Mouse (Mus musculus): Measurements from ENCODE around the gene Arid1b. TPM values are rescaled to one million over a fixed set of nuclear protein-coding genes. Genes with fewer than 3 reads are reported as not detected.

Gene Arid1b
- polyA plus RNA-seq, 1 experiment from 2014 or later = 8.7 TPM

- 92% methylated on average over 10 of the region's 10 CpGs for WGBS
- Histone ChIP-seq H3K4me3 (no peak overlapping the region), H3K27me3 (replicated peaks) (no peaks in the 10 kb centered on the region), H3K4me2 (no peak overlapping the region), H3K9me3 (replicated peaks) (no peaks in the 10 kb centered on the region), H3K36me3 (peaks cover 7% of the 10 kb centered on the region; the same call in 1 of the 2 replicates), H3K9ac (no peak overlapping the region), H3K4me1 (replicated peaks) (peaks cover 14% of the 10 kb centered on the region), H3K27ac (ENCODE audit: poor library complexity, severe bottlenecking) (no peak overlapping the region)
- no peak for ATAC-seq (ENCODE audit: insufficient number of reproducible peaks, low FRiP score)
Measured at GRCm38 (mm10) chr17:5297984-5298383, 303.9 kb downstream of the Arid1b start.

- no peak for ATAC-seq (ENCODE audit: insufficient number of reproducible peaks, low FRiP score)
- no peak overlapping the region for H3K27ac ChIP-seq (ENCODE audit: poor library complexity, severe bottlenecking)
Measured at GRCm38 (mm10) chr17:5298891-5299559, 304.9 kb downstream of the Arid1b start.

GRCm38 (mm10) chr17:5302971-5303746 is 309.0 kb downstream of the Arid1b start:
- Histone ChIP-seq H3K27ac (ENCODE audit: poor library complexity, severe bottlenecking) (no peak overlapping the region), H3K4me3 (no peak overlapping the region), H3K9ac (no peak overlapping the region), H3K4me2 (no peak overlapping the region), H3K9me3 (replicated peaks) (no peaks in the 10 kb centered on the region), H3K27me3 (replicated peaks) (no peaks in the 10 kb centered on the region), H3K36me3 (peaks cover 12% of the 10 kb centered on the region; the same call in 1 of the 2 replicates), H3K4me1 (replicated peaks) (peaks cover 7% of the 10 kb centered on the region)
- 67% methylated on average over 11 of the region's 11 CpGs for WGBS
- no peak for ATAC-seq (ENCODE audit: insufficient number of reproducible peaks, low FRiP score)

More at GRCm38 (mm10) chr17:5298891-5299559, 304.9 kb downstream of the Arid1b start:
- H3K9ac ChIP-seq = no peak overlapping the region
- H3K4me3 ChIP-seq = no peak overlapping the region
- H3K27me3 ChIP-seq (replicated peaks) = no peaks in the 10 kb centered on the region
- no peak overlapping the region for H3K4me2 ChIP-seq
- 76% methylated on average over 5 of the region's 5 CpGs for WGBS
- peaks cover 7% of the 10 kb centered on the region; the same call in 1 of the 2 replicates for H3K36me3 ChIP-seq
- peaks cover 14% of the 10 kb centered on the region for H3K4me1 ChIP-seq (replicated peaks)
- no peaks in the 10 kb centered on the region for H3K9me3 ChIP-seq (replicated peaks)

GRCm38 (mm10) chr17:5305783-5306477 is 311.8 kb downstream of the Arid1b start:
- no peak overlapping the region for H3K4me2 ChIP-seq
- peaks cover 18% of the 10 kb centered on the region; the same call in 1 of the 2 replicates for H3K36me3 ChIP-seq
- 84% methylated on average over 10 of the region's 10 CpGs for WGBS
- H3K9me3 ChIP-seq (replicated peaks) = no peaks in the 10 kb centered on the region
- peaks cover 10% of the 10 kb centered on the region for H3K4me1 ChIP-seq (replicated peaks)
- H3K4me3 ChIP-seq = no peak overlapping the region
- H3K9ac ChIP-seq = no peak overlapping the region
- no peak for ATAC-seq (ENCODE audit: insufficient number of reproducible peaks, low FRiP score)
- H3K27me3 ChIP-seq (replicated peaks) = no peaks in the 10 kb centered on the region
- H3K27ac ChIP-seq (ENCODE audit: poor library complexity, severe bottlenecking) = no peak overlapping the region

- no peaks in the 10 kb centered on the region for H3K9me3 ChIP-seq (replicated peaks)
- H3K9ac ChIP-seq = no peak overlapping the region
- no peak overlapping the region for H3K27ac ChIP-seq (ENCODE audit: poor library complexity, severe bottlenecking)
- H3K4me1 ChIP-seq (replicated peaks) = peaks cover 10% of the 10 kb centered on the region
- peaks cover 30% of the 10 kb centered on the region for H3K36me3 ChIP-seq
- no peak overlapping the region for H3K4me3 ChIP-seq
- 34% methylated on average over 5 of the region's 5 CpGs for whole genome bisulfite sequencing
- H3K4me2 ChIP-seq = no peak overlapping the region
- no peak for ATAC-seq (ENCODE audit: insufficient number of reproducible peaks, low FRiP score)
- H3K27me3 ChIP-seq (replicated peaks) = no peaks in the 10 kb centered on the region
Measured at GRCm38 (mm10) chr17:5309930-5310329, 315.8 kb downstream of the Arid1b start.

- no peak for ATAC-seq (ENCODE audit: insufficient number of reproducible peaks, low FRiP score)
- H3K9me3 ChIP-seq (replicated peaks) = no peaks in the 10 kb centered on the region
- H3K27ac ChIP-seq (ENCODE audit: poor library complexity, severe bottlenecking) = no peak overlapping the region
- no peak overlapping the region for H3K4me2 ChIP-seq
- no peak overlapping the region for H3K4me3 ChIP-seq
- H3K36me3 ChIP-seq = peaks cover 29% of the 10 kb centered on the region
- 86% methylated on average over 11 of the region's 11 CpGs for WGBS
- H3K9ac ChIP-seq = no peak overlapping the region; the same call in 1 of the 2 replicates
- peaks cover 10% of the 10 kb centered on the region for H3K4me1 ChIP-seq (replicated peaks)
- H3K27me3 ChIP-seq (replicated peaks) = no peaks in the 10 kb centered on the region
Measured at GRCm38 (mm10) chr17:5310425-5310888, 316.3 kb downstream of the Arid1b start.

- H3K4me3 ChIP-seq = no peak overlapping the region
- no peak overlapping the region for H3K27ac ChIP-seq (ENCODE audit: poor library complexity, severe bottlenecking)
- H3K27me3 ChIP-seq (replicated peaks) = no peaks in the 10 kb centered on the region
- no peak overlapping the region for H3K9ac ChIP-seq
- WGBS = 79% methylated on average over 7 of the region's 7 CpGs
- peaks cover 10% of the 10 kb centered on the region for H3K4me1 ChIP-seq (replicated peaks)
- no peaks in the 10 kb centered on the region for H3K9me3 ChIP-seq (replicated peaks)
- no peak overlapping the region for H3K4me2 ChIP-seq
- peaks cover 27% of the 10 kb centered on the region for H3K36me3 ChIP-seq
- ATAC-seq (ENCODE audit: insufficient number of reproducible peaks, low FRiP score) = no peak
Measured at GRCm38 (mm10) chr17:5311062-5311461, 316.9 kb downstream of the Arid1b start.

GRCm38 (mm10) chr17:5312307-5312706 is 318.2 kb downstream of the Arid1b start:
- H3K4me2 ChIP-seq = no peak overlapping the region
- H3K4me1 ChIP-seq (replicated peaks) = peaks cover 10% of the 10 kb centered on the region
- no peak overlapping the region for H3K9ac ChIP-seq
- no peaks in the 10 kb centered on the region for H3K9me3 ChIP-seq (replicated peaks)
- no peak overlapping the region for H3K27ac ChIP-seq (ENCODE audit: poor library complexity, severe bottlenecking)
- H3K36me3 ChIP-seq = peaks cover 26% of the 10 kb centered on the region
- 91% methylated on average over 5 of the region's 5 CpGs for WGBS
- H3K4me3 ChIP-seq = no peak overlapping the region
- no peaks in the 10 kb centered on the region for H3K27me3 ChIP-seq (replicated peaks)
- ATAC-seq (ENCODE audit: insufficient number of reproducible peaks, low FRiP score) = no peak

GRCm38 (mm10) chr17:5314735-5315134 is 320.6 kb downstream of the Arid1b start:
- H3K9ac ChIP-seq = no peak overlapping the region
- 59% methylated on average over 7 of the region's 7 CpGs for WGBS

GRCm38 (mm10) chr17:5316489-5316888 is 322.4 kb downstream of the Arid1b start:
- 83% methylated on average over 7 of the region's 7 CpGs for WGBS
- no peak overlapping the region for H3K4me2 ChIP-seq
- no peak overlapping the region for H3K4me3 ChIP-seq
- ATAC-seq (ENCODE audit: insufficient number of reproducible peaks, low FRiP score) = no peak
- H3K27me3 ChIP-seq (replicated peaks) = no peaks in the 10 kb centered on the region
- peaks cover 4% of the 10 kb centered on the region for H3K4me1 ChIP-seq (replicated peaks)
- H3K36me3 ChIP-seq = peaks cover 44% of the 10 kb centered on the region
- no peak overlapping the region for H3K9ac ChIP-seq
- no peak overlapping the region for H3K27ac ChIP-seq (ENCODE audit: poor library complexity, severe bottlenecking)
- H3K9me3 ChIP-seq (replicated peaks) = no peaks in the 10 kb centered on the region

More at GRCm38 (mm10) chr17:5314735-5315134, 320.6 kb downstream of the Arid1b start:
- Histone ChIP-seq H3K27ac (ENCODE audit: poor library complexity, severe bottlenecking) (no peak overlapping the region), H3K27me3 (replicated peaks) (no peaks in the 10 kb centered on the region), H3K4me2 (no peak overlapping the region), H3K36me3 (peaks cover 31% of the 10 kb centered on the region), H3K4me3 (no peak overlapping the region), H3K9me3 (replicated peaks) (no peaks in the 10 kb centered on the region), H3K4me1 (replicated peaks) (peaks cover 10% of the 10 kb centered on the region)
- no peak for ATAC-seq (ENCODE audit: insufficient number of reproducible peaks, low FRiP score)
